Mouse (Mus musculus) cerebellum, adult 18-20 months (tissue): ENCODE results near the gene S100a4.
A peak's percentile ranks its signal among the peaks of the same experiment; 100 is the strongest.

Experiments
- DNase-seq, 2 experiments: peaks; one replicate each; pipeline ENCODE4 v3.0.0; 2021

S100a4 gene

DNA sequence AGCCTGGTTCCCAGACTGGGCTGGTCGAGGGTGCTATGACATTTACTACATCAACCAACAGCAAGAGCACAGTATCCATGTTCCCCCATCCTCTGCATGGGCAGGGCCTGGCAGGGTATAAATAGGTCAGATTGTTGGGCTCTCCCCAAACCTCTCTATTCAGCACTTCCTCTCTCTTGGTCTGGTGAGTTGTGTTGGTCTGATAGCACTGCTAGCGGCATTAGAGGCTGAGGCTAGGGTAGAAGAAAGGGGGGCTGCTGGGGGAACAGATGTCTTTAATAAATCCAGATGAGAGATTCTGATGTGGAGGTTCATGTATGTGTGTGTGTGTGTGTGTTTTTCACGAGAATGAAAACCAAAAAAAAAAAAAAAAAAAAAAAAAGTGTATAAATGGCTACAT, at the start of gene S100a4:
Gene S100a4, plus strand, starts transcription at position 149 of the 400 bp plus-strand sequence.
- DNase-seq: no peak

DNA sequence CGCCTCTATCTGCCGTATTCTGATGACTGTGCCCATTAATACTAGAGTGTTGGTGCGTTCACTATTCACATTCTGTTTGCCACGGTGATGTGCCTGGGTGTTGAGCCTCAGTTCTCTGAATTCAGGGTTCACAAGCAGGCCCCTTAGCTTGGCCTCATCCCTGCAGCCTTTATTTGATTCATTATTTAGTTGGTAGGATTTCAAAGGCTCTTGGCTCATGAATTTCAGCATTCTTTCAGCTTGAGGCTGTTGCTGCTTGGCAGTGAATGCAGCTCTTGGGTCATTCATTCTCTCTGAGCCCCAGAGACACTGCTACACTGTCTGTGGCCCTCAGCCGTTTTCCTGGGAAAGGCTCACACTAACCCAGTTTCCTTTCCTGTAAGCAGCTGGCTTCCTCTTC, 47.6 kb upstream of the S100a4 start:
- peak in 1 of 2 experiments; percentile 18 for DNase-seq

- DNase-seq: no peak
Observed at GRCm38 (mm10) chr3:90560008-90560628, 43.5 kb upstream of the S100a4 start, which contains the start of gene S100a3. TSS of gene S100a3 (plus strand) at chr3:90560578.

DNA sequence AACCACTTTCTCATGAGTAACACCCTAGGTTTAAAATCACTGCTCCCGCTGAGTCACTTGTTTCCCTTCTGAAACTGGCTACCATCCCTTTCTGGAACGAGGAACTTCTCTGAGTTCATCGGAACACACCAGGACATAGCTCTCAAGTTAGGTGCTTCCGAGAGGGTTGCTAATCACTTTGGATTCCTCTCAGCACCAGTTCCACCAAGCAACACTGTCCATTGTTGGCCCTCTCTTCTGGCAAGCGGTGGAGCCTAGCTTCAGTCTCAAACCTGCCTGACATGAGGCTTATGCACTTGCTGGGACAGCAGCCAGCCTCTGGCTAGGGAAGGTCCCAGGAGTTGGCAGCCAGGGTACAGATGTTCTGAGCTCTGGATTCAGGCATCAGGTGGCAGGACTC, 28.9 kb upstream of the S100a4 start:
- DNase-seq: no peak

DNA sequence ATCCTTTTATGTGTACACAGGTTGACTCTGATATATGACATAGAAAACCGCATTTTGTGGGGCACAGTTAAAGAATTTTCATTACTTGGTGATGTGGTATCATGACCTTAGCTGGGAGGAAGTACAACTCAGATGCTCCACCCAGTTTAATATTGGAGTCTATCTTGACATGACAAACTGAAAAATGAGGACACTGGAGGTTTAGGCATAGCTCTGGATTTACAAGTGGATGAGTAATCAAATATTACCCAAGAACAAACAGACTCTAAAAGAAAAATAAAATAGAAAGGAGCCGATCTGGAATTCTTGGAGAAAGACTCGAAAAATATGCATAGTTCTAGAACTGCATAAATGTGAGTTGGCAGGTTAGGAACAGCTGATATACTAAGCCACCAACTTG, 28.3 kb upstream of the S100a4 start:
- no peak for DNase-seq

- DNase-seq: no peak
Observed at GRCm38 (mm10) chr3:90576351-90577001, 27.1 kb upstream of the S100a4 start.

DNA sequence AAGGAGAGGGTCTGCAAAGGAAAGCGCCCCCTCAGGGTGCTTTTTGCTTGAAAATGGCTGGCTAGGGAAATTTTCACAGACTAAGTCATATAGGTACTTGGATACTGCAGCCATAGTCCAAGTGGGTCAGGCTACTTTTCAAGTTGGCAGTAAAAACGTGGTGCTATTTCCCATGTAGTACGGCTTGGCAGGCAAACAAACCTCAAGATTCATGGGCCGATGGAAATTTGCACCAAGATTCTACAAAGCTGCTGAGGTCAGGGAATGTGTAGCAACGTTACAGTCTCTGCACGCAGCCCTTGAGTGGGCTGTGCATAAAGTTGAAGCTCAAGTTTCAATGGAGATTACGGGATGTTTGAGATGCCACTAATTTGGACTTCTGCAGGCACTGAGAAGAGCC, 24.1 kb upstream of the S100a4 start:
- no peak for DNase-seq

GRCm38 (mm10) chr3:90581141-90581540, 22.4 kb upstream of the S100a4 start:
- no peak for DNase-seq

DNA sequence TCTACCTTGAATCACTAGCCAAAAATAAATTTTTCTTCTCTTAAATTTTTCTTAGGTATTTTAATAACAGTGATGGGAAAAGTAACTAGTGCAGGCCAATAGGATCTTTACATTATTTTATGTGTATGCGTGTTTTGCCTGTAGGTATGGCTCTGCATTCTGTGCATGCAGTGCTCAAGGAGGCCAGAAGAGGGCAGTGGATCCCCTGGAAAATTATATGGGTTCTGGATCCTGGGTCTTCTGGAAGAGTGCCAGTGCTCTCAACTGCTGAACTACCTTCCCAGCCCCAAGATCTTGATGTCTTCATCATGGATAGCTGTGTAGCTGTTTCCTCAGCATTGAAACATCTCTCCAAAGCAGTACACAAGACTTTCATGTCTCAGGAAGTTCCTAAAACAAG, 21.4 kb upstream of the S100a4 start:
- no peak for DNase-seq

DNA sequence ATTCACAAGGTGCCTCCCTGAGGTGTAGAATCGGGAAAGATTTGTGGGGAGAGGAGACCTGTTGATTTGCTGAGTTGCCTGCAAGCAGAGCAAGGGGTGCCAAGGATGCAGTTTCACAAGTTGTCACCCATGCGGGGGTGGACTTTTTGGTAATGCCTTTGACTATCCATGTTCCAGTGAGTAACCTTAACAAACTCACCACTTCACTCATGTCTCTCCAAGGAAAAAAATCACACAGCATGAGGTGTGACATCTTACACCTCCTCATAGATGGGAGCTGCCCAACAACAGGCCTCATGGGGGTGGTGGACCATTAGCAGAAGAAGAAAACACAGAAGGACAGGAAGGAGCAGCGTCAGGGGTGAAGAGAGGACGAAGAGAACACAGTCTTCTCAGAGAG, 21.0 kb upstream of the S100a4 start:
- DNase-seq: no peak

GRCm38 (mm10) chr3:90583893-90584292, 19.7 kb upstream of the S100a4 start:
- DNase-seq: no peak

- DNase-seq: peak; percentile 32 to 41
Observed at GRCm38 (mm10) chr3:90585595-90585994, 18.0 kb upstream of the S100a4 start.

GRCm38 (mm10) chr3:90586016-90586643, 17.4 kb upstream of the S100a4 start:
- no peak for DNase-seq

DNA sequence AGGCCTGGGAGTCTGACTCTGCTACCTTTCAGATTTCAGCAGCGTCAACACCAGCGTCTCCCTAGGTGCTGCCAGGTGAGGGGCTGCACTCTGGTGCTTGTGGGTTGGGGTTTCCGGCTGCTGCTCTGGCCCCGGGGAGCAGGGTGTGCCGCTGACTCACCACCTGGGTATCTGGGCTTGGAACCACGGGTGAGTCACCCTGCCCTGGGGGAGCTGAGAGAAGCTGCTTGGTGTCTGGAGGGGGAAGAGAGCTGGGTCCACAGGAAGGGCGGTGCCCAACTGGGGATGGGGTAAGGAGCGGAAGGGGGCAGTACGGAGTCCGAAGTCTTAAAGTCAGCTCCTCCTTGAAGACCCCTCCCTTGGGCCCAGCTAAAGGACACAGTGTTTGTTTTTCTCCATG, 16.7 kb upstream of the S100a4 start:
- DNase-seq: no peak

DNA sequence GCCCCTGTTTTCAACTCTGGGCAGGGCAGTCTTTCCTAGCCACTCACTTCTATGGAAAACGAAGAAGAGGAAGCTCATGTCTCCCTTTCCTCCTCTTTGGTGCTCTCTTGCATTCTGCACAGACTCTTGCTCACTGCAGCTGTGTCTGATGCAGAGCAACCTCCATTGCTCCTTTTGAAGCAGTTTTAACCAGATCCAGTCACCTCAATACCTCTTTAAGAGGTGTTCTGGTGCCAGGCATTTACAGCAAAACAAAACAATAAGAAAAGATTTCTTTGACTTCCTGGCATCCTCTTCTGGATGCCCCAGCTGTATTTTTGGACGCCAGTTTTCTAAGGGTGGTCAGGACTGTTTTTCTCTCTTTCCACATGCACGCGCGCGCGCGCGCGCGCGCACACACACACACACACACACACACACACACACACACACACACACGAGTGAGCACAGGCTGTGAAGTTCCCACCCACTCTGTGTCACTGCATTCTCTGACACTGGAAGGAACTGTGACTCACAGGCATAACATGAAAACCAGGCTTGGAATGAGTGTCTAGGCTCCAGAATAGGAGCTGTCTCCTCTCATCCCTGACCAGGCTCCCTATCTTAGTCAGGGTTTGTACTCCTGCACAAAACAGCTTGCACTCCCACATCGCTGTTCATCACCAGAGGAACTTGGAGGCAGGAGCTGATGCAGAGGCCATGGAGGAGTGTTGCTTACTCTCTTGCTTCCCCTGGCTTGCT, 16.0 kb upstream of the S100a4 start:
- DNase-seq: no peak

DNA sequence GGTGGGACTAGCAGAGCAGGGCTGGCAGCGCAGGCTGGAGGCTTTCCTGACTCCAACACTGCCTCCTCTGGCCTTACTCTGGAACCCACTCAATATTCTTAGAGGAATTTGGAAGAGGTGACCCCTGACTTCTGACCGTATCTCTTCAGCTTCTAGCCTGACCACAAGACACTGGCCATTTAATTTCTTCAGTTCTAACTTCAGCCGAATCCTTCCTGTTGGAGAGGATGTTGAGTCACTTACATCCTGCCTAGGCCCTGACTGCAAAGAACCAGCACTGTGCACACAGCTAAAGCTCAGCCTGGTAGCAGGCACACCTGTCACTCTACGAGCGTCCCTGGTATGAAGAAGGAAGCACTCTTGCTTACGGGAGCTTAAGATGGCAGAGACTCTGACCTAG, 14.2 kb upstream of the S100a4 start:
- DNase-seq: no peak

- no peak for DNase-seq
Observed at GRCm38 (mm10) chr3:90589947-90590346, 13.6 kb upstream of the S100a4 start, which contains the start of gene S100a2. TSS of gene S100a2 (plus strand) at chr3:90590247.

GRCm38 (mm10) chr3:90594466-90594865, 9.1 kb upstream of the S100a4 start:
- no peak for DNase-seq

DNA sequence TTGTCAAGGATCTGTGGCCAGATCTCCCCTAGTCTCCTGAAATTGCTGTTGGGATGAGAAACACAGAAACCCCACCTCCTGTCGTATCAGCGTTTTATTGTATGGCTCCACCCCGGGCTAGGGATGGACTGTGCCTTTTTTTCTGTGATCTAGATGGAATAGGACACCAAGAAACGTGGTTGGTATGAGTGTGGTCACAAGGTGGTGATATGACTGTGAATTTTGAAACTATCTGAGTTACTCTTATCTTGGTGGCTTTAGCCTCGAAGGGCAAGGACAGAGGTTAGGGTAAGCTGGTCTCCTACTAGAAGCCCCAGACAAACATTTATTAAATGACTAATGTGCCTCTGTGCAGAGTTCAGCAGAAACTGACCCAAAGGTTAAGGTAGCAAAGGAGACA, 8.0 kb upstream of the S100a4 start:
- no peak for DNase-seq

DNA sequence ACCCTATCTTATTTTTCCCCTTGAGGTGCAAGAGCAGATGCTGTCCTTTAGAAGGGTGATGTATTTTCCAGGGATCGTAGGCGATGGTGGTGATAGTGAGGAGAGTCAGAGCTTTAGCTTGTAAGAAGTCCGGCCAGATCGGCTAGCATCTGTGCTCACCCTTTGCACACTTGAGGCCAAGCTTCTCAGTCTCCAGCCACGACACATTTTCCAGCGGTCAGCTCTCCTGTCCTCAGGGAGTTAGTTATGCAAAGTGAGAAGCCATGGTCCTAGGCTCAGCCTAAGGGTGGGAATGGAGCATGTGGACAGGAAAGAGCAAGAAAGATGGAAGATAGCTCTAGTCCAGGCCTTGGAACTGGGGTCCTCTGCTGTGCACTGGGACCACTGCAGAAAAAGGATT, 6.8 kb upstream of the S100a4 start:
- DNase-seq: no peak

DNA sequence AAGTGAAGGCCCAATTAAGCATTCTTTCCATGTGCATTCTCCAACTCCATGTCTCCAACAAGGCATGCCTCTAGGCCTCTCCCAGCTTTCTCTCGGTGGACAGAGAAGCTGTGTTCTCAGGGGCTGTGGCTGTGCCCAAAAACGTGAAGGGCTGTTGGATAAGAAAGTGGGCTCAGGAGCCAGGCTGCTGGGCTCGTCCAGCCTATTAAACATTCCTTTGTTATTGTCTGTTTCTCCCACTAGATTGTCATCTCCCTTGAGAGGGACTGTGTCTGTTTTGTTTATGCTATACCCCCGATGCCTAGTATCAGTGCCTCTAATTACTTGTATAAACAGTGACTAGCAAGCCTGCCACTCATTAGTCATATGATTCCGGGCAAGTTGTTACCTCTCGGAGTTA, 5.8 kb upstream of the S100a4 start:
- no peak for DNase-seq

- DNase-seq: no peak
Observed at GRCm38 (mm10) chr3:90598212-90598611, 5.4 kb upstream of the S100a4 start.

DNA sequence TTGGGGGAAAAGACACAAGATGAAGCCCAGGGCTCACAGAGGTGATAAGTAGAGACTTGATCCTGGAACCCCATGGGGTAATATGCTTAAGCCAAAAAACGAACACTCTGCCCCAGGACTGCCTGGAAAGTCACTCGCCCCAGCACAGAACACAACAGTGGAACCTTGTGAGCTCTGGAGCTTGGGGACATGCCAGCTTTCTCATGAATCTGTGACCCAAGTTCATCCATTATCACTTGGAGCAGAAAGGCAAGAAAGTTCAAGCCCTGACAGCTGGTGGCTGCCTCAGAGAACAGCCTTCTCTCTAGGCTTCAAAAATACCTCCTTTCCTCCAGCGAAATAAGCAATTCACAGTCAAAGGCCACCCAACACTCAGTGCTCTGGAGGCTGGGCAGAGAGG, 4.2 kb upstream of the S100a4 start:
- no peak for DNase-seq

DNA sequence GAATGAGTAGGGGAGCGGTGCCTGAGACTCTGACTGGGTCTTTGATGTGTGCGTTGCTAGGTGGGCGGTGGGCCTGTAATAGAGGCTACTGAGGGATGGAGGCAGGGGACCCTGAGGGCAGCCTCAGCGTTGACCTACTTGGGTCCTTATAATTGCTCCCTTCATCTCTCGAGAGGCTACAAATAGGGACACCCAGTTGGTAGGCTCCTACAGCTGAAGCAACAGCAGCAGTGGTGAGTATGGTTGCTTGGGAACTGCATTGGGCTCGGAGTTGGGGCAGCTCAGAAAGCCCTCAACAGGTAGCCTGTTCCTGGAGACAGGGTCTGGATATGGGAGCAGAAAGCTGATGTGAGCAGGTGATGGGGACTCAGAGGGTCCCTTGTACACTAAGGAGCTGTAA, 3.5 kb upstream of the S100a4 start:
- DNase-seq: no peak
